Mouse (Mus musculus) left cerebral cortex, postnatal 4 days (tissue): ENCODE measurements around the gene Cchcr1. TPM values are rescaled to one million over a fixed set of nuclear protein-coding genes. Genes with fewer than 3 reads are reported as not detected.
"Not testable (repeated sequence)": the region's sequence is repeated elsewhere in the genome, so short reads cannot be mapped to it uniquely, and the experiment has no call there.

Source experiments
- DNase-seq: peaks from one replicate; pipeline ENCODE4 v3.0.0-alpha.2; 2022
- intact Hi-C: fragments of 180-260 bp; cut with DNase I; formaldehyde crosslinking; loops from one replicate; pipeline ENCODE4 v1.15.1; 2025
- total RNA-seq, 2 experiments: library from RNA; stranded (reverse); gene quantifications; 2 replicates each; pipeline ENCODE4 v1.2.3; 2021

The Cchcr1 gene
- total RNA-seq, result 10 to 100 TPM; 13.6 TPM

DNA sequence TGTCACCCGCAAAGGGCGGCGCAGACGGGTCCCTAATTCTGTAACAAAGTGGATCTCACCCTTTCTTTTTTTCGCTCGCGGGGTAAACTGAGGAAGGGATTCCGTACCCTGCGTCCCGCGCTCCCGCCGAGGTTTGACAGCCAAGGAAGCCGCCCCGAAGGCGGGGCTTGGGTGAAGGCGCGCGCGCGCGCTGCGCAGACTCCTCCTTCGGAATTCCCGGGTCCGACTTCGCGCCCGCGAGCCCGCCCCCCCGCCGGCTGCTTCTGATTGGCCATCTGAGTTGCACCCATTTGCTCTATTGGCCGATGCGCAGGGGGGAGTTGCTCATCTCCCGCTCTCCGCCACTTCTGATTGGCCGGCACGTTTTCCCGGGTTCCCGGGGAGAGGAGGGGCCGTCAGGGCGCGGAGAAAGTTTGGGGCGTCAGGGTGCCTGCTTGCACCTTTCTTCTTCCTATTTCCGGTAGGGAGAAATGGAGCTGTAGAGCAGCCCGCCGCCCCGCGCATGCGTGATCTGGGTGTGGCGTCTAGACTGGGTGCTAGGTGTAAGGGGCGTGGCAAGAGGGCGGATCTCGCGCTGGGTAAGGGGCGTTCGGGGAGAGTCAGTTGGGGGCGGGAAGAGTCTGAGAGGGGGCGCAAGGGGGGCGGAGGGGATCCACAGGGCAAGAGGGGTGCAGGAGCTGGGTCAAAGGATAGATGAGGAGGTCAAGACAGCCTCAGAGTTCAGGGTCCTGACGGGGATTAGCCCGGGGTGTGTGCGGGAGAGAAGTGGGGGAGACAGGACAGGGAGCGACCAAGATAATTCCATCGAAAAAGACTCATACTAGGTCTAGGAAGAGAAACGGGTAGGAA is at the start of gene Cchcr1, which contains the start of gene Tcf19:
TSS of gene Cchcr1 (plus strand) at position 449 of the 849 bp plus-strand sequence.
TSS of gene Tcf19 (minus strand) at position 173 of the 849 bp plus-strand sequence.
- intact Hi-C loops, result no loop called here
- peak; percentile 98 for DNase-seq

- intact Hi-C loops, DNase-seq: not testable (repeated sequence)
Observed at GRCm38 (mm10) chr17:35468936-35469335, 48.0 kb upstream of the Cchcr1 start.

DNA sequence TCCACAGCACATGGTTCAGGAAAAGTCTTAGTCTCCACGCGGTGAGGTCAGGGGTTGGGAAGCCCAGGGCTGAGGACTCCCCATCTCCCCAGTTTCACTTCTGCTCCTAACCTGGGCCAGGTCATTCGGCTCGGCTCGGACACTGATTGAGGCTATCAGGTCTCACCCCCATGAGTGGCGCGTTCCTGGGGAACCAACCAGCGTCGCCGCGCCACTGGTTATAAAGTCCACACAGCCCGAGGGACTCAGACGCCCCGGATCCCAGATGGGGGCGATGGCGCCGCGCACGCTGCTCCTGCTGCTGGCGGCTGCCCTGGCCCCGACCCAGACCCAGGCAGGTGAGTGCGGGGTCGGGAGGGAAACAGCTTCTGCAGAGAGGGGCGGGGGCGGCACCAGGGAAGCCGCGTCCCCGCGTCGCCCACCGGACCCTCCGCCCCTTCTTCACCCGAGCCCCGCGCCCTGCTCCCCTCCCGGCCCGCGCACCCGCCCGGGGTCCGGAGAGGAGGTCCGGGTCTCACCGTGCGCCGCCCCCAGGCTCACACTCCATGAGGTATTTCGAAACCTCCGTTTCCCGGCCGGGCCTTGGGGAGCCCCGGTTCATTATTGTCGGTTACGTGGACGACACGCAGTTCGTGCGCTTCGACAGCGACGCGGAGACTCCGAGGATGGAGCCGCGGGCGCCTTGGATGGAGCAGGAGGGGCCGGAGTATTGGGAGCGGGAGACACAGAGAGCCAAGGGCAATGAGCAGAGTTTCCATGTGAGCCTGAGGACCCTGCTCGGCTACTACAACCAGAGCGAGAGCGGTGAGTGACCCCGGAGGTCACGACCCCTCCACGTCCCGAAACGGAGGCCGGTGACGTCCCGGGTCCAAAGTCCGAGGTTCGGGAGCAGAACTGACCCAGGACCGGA is 46.8 kb upstream of the Cchcr1 start, which contains the start of gene H2-Q10:
TSS of gene H2-Q10 (plus strand) at position 248 of the 910 bp plus-strand sequence.
- DNase-seq, result no peak

GRCm38 (mm10) chr17:35484066-35484465 is 32.8 kb upstream of the Cchcr1 start:
- intact Hi-C loops, result no loop called here
- DNase-seq, result peak; percentile 56

More for the DNA sequence above, 46.8 kb upstream of the Cchcr1 start, which contains the start of gene H2-Q10:
- intact Hi-C loops, result no loop called here

DNA sequence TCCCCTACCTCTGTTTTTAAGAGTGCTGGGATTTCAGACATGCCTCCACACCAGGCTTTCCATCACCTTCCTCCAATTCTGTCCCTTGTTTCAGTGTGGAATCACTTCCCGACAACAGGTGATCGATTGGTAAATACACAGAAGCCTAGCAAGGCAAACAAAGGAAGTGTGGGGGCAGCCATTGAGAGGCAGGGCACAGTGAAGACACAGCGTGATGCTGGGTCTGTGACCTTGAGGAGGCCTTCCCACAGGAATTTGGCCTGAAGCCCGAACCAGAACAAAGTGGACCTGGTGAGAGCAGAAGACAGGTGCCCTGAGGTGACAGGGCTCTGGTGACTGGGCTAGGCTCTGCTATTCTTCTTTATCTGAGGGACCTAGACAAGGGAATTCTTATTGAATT is 31.2 kb upstream of the Cchcr1 start:
- intact Hi-C loops, result no loop called here
- DNase-seq, result peak; percentile 28

- DNase-seq, result peak; percentile 17
- intact Hi-C loops, result no loop called here
Observed at GRCm38 (mm10) chr17:35486726-35487125, 30.2 kb upstream of the Cchcr1 start.

DNA sequence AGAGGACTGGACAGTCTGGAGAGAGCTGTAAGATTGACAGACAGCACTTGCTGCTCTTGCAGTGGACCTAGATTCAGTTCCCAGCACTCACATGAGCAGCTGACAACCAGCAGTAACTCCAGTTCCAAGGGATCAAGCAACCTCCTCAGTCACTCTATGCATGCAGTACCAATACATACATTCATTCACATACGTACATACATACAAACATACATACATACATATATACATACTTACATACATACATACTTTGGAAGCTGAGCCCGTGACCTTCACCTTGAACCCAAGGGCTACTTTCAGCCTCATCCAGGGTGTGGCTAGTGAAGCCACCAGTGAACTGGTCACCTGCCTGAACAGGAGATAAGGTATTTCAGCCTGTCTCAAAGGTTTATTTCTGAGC is 28.9 kb upstream of the Cchcr1 start:
- intact Hi-C loops, result no loop called here
- DNase-seq, result no peak

DNA sequence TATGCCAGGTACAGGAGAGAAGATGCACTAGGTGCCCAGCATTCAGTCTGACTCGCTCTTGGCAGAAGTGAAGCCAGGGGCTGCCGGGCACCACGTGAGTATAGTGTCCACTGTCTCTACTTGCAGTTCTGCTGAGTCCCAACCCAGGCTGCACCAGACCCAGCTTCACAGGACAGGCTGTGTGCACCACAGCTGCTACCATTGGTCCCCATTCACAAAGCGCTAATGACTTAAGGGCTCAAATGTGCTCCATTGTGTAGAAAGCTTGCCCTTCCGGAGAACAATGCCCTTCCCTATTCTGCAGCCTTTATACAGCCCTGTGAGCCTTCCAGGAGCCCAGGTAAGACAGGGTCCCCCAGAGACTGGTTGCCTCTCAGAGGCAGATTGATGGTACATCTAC is 26.6 kb upstream of the Cchcr1 start:
- no peak for DNase-seq
- intact Hi-C loops, result no loop called here

GRCm38 (mm10) chr17:35497124-35497523 is 19.8 kb upstream of the Cchcr1 start:
- intact Hi-C loops, result no loop called here
- DNase-seq, result no peak

GRCm38 (mm10) chr17:35502226-35502625 is 14.7 kb upstream of the Cchcr1 start:
- DNase-seq, result no peak
- intact Hi-C loops, result no loop called here

DNA sequence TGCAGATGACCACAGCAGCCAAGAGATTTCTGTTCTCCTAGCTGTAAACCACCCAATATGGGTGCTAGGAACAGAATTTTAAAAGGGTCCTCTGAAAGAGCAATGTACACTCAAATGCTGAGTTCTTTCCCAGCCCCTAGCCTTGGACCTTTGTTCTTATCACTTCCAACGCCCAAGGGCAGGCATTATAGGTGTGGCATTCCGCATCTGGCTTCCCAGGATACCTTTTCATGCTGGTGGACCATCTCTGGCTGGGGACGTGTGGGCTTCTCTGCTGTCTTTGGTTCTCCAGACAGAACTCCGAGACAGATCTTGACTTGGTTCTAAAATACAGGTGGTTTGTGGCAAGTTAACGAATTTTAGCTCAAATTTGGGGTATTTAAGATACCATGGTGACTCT is 14.1 kb upstream of the Cchcr1 start:
- intact Hi-C loops, result no loop called here
- no peak for DNase-seq

DNA sequence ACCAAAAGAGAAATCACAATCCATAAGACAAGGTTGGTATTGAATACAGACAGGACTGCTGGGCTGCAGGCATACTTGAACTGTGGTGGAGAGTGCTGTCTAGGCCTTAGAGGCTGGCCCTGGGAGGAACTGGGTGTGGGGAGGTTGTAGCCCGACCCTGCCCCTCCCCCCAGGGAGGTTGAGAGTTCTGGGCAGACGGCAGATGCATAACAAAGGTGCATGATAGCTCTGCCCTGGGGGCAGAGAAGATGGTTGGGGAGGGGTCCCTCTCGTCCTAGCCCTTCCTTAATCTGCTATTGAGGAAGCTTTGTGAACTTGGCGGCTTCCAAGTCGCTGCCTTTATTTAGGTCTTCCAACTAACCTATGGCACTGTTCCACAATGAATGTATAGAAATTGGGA is 13.1 kb upstream of the Cchcr1 start:
- intact Hi-C loops, result no loop called here
- no peak for DNase-seq

GRCm38 (mm10) chr17:35504628-35505481 is 12.0 kb upstream of the Cchcr1 start:
- no peak for DNase-seq
- intact Hi-C loops, result no loop called here

GRCm38 (mm10) chr17:35505776-35506175 is 11.1 kb upstream of the Cchcr1 start, which contains the start of gene Pou5f1:
Gene Pou5f1 (plus strand): TSS chr17:35506018.
- no peak for DNase-seq
- intact Hi-C loops, result no loop called here

- intact Hi-C loops, result no loop called here
- DNase-seq, result no peak
Observed at GRCm38 (mm10) chr17:35506881-35507280, 10.0 kb upstream of the Cchcr1 start.

- DNase-seq, result no peak
- intact Hi-C loops, result no loop called here
Observed at GRCm38 (mm10) chr17:35507556-35508260, 9.2 kb upstream of the Cchcr1 start.

DNA sequence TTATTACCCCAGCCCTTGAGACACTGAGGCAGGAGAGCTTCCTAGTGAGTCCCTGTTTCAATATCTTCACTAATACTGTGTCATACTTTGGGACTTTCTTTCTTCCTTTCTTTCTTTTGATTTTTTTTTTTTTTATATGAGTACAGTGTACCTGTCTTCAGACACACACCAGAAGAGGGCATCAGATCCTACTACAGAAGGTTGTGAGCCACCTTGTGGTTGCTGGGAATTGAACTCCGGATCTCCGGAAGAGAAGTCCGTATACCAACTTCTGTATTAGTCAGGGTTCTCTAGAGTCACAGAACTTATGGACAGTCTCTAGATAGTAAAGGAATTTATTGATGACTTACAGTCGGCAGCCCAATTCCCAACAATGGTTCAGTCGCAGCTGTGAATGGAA is 8.6 kb upstream of the Cchcr1 start:
- DNase-seq, intact Hi-C loops: not testable (repeated sequence)

DNA sequence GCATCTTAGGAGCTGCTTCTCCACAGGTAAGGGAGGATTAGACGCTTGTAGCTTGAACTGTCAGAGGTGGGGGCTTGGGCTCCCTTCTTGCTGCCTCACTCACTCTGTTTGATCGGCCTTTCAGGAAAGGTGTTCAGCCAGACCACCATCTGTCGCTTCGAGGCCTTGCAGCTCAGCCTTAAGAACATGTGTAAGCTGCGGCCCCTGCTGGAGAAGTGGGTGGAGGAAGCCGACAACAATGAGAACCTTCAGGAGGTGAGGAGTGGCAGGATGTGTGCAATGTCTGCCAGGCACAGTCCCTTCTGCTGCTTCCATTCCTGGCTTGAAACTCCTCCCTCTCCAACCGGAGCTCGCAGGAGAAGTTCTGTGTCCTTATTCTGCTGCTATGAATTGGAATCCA is 7.6 kb upstream of the Cchcr1 start:
- intact Hi-C loops, result no loop called here
- DNase-seq, result peak; percentile 50

DNA sequence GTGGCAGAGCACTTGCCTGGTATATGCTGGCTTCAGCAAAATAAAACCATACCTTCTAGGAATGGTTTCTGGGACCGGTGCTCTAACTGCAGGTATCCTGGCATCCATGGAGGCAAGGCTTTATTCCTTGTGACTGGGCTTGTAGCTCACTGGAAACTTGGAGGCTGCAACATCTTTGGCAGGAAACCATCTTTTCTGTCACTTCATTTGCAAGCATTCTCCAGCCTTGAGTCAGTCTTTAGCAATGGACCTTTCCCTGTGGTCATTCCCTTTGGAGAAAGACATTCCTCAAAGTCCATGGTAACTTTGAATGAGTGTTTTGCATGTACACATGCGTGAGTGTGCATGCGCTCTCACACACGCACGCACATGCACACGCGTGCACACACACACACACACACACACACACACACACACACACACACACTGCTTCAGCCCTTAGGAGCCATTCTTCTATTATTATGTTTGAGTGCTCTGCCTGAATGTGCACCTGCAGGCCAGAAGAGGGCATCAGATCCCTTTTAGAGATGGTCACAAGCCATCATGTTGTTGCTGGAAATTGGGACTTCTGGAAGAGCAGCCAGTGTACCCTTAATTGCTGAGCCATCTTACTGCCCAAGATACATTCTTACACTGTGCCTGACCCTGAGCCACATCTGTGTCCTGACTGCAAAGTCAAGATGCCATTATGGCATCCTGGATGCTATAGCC is 3.8 kb upstream of the Cchcr1 start:
- intact Hi-C loops, result no loop called here
- DNase-seq, result no peak
